Mouse (Mus musculus): ENCODE measurements around the gene Adgrg6.
A peak's percentile ranks its signal among the peaks of the same experiment; 100 is the strongest.

Gene Adgrg6

GRCm38 (mm10) chr10:14483257-14483656 is 62.2 kb downstream of the Adgrg6 start:
- DNase-seq, result no peak

- DNase-seq, result no peak
These were observed 63.0 kb downstream of the Adgrg6 start for GRCm38 (mm10) chr10:14482483-14482882.

GRCm38 (mm10) chr10:14480928-14481327 is 64.5 kb downstream of the Adgrg6 start:
- no peak for DNase-seq

DNA sequence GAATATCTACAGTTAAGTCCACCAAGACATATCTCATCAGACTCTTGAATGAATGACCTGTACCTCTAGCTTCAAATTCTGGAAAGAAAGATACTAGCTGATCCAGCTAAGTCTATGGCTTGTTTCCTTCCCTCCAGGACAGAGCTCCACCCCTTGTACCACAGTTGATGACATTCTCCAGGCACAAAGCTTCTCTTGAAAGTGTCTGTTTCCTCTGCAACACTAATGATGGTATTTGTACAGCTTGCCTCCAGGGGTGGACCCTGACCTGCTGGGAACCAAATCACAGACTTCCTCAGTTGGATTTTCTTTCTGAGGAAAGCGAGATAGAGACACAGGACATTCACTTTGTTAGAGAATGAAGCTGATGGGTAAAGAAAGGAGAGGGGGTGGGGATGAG is 69.1 kb downstream of the Adgrg6 start:
- DNase-seq, result no peak

- no peak for DNase-seq
These were observed 69.8 kb downstream of the Adgrg6 start for GRCm38 (mm10) chr10:14475641-14476040.

GRCm38 (mm10) chr10:14474541-14475305 is 70.7 kb downstream of the Adgrg6 start:
- DNase-seq, result no peak

DNA sequence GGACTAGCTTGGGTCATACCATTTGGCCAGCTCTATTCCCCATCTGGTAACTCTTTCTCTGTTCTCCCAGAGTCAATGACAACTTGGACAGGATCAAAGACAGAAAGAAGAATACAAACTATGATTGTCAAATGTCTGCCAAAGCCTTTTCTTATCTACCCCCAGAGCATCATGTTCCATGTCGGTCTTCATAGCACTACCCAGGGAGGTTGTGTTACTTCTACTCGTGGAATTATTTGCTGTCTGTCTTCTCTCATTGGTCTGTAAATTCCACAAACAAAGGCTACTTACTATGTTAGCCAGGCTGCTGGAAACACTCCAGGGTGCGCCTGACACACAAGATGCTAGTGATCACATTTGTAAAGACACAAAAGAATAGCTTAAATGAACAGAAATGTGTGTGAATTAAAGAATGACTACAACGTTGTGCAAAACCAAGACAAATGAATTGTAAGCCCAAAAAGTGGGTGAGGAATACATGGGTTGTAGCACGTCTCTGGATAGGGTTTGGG is 74.4 kb downstream of the Adgrg6 start:
- DNase-seq, result no peak

- no peak for DNase-seq
These were observed 76.8 kb downstream of the Adgrg6 start for GRCm38 (mm10) chr10:14468623-14469022.

GRCm38 (mm10) chr10:14463796-14464511 is 81.5 kb downstream of the Adgrg6 start:
- peak; percentile 56 to 75 for DNase-seq

DNA sequence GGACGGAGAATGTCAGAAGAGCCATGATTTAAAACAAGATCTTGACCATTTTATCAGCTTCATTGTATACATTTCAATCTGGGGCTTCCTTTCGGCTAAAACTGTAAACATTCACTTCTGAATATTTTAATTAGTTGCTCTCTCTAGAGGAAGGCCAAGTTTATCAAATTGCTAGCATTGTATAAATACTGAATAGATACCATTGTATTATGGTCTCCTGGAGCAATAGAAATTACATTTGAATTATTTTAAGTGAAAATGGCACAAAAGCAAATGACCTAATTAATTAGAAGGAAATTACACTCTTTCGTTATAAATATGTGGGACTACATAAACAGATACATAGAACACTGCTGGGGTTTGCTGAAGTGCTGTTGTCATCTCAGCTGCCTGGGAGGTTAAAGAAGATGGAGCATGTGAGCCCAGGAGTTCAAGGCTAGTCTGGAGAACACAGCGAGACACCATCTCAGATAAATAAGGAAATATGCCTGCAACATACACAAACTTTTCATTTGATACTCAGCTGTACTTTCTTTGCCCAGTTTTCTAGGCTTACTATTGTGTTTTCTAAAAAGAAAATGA is 84.4 kb downstream of the Adgrg6 start:
- no peak for DNase-seq

DNA sequence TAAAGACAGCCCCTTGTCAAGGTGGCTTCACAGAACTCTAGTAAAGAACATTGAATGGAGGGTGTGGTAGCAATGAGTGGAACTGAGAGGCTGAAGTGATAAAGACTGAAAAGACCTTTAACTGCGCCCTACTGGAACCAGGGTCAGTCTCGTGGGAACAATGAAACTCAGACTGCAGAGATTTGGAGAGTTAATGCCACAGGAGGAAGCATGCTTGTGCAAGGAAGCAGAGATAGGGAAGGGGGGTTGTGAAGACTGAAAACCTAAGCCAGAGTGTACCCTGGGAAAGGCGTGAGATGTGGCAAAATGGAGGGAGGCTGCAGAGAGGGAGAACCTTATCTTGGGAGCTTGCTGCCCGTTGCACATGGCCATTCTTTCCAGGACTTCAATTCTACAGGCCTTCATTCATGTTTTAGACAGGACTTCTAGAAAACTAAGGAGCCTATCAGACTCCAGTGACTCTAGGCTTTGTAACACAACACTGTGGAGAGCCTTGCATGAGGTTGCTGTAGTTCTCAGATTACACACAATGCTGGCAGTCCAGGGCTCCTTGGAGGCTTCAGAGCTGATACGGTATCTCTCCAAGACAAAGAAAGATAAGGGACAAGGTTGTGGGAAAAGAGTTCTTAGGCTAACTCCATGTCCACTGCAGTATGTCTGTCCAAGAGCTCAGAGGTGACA is 85.1 kb downstream of the Adgrg6 start:
- no peak for DNase-seq

DNA sequence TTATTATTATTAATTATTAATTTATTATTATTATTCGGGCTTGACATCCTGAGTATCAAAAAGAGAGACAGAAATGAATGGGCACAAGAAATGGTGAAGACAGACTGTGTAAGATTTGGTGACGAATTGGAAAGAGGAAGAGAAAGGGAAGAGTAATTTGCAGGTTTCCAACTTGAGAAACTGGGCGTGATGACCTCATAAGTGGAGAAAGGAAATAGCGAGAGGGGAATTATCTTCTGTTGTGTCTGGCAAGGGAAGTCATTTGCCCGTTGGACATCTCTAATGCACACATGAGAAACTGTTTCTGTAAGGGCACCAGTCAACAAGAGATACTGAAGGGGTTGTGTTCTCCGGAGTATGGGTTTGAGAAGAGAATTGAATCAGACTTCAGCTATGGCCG is 85.6 kb downstream of the Adgrg6 start:
- DNase-seq, result no peak

GRCm38 (mm10) chr10:14459330-14459729 is 86.1 kb downstream of the Adgrg6 start:
- DNase-seq, result no peak

DNA sequence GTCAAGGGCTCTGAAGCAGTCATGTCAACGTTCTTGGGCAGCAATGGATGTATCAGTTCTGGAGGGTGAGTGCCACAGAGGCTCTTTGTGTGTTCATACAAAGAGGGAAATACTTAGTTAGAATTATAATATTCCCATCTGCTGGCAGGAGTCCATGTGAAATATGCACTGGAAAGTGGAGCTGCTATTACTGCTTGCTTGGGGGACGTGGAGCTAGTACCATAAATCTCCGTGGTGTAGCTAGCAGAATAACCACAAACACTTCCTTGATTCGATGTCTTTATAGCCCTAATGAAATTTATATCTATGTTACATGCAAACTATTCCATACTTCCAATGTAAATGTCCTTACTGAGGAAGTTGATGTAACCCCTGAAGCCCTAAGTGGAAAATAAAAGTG is 91.0 kb downstream of the Adgrg6 start:
- DNase-seq, result no peak

GRCm38 (mm10) chr10:14451811-14452210 is 93.6 kb downstream of the Adgrg6 start:
- DNase-seq, result no peak

DNA sequence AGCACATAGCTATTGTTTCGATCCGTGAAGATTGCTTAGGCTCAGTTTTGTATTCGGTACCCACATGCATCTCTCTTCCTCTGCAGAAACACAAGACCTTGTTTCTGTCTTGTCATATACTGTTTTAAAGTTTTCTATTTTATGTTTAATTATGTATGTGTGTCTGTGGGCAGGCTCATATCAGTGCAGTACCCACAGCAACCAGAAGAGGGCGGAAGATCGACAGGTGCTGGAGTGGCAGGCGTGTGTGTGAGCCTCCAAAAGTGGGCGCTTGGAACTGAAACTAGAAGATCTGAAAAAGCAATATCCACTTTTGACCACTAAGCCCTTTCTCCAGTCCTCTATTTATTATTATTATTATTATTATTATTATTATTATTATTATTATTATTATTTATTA is 95.4 kb downstream of the Adgrg6 start:
- DNase-seq, result no peak

- no peak for DNase-seq
These were observed 99.7 kb downstream of the Adgrg6 start for GRCm38 (mm10) chr10:14445590-14446291.

DNA sequence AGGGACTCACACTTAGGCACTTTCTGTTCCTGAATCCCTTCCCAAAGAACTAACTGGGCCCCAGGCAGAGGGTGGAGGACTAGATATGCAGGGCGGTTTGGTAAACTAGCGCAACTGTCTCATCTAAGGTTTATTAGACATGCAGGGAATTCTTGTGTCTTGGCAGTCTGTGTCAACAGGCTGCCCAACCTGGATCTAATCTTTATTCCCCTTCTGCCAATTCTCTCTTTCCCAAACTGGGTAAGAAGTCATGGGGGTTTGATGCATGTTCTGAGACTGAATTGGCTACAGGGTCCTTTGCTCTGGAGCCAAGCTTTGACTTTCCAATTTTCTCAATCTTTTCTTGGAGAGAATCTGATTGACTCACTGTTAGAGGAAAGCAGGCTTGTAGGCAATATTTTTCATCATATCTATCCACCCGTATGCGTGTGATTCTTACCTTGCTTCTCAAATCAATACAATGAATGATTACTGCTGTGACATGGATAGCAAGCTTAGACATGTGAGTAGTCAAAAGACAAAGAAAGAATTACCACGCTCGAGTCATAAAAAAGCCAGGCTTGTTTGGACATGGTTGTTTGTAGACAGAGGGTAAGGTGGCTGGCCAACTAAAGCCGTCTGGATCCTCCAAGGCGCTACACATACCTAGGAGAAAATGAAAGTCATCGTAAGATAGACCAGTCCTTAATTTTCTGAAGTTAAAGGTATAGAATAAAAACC is 104.4 kb downstream of the Adgrg6 start:
- DNase-seq, result no peak

- DNase-seq, result peak; percentile 18 to 24
These were observed 141.4 kb downstream of the Adgrg6 start for GRCm38 (mm10) chr10:14404070-14404469.

DNA sequence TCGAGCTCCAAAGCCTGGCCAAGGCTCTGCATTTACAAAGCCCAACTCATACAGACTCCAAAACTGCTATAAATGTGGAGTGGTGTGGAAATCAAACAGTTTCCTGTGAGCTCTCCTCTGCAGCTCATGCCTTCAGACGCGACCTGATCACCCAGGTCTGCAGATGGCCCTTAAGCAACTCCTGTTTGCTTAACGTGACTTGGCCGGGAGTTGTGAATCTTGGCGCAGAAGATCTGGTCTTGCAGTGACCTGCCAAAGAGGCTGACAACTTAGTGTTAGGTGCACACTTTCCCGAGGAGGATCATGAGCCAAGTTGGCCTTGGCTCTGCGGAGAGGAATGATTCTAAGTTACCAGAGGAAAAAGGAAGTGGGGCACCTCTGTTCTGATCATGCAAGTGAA is 143.7 kb downstream of the Adgrg6 start:
- peak in 1 of 2 experiments; percentile 6 for DNase-seq

DNA sequence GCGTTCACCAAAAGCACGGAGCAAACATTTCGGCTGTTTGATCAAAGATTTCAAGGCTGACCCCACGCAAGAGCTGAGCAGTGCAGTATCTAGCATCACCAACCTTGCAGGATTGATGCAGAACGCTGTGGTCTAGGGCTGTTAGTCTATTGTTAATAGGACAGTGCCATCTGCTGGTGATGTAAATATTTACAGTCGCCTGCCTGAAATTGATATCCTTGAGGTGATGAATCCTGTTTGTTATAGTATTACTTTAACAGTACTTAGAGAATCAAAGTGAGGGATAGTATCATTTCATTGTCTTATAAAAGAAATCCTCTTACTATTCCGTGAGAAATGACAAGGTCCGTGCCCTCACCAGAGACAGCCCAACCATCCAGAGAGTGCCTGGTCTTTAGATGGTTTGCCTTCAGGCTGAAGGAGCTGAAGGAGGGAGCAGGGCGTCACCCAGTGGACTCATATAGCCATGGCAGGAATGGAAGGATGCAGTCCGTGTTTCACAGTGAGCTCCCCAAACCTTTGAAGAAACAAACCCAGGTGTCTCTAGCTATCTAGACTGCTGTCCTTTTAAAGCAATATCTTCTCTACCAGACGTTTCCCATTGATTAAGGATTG is 154.3 kb downstream of the Adgrg6 start:
- peak; percentile 47 to 61 for DNase-seq
